Mouse (Mus musculus): ENCODE data around the gene Sec13.

- TF ChIP-seq CTCF (conservative IDR thresholded peaks at IDR 0.05; ENCODE audit: low read length): no peak
- TF ChIP-seq POU5F1 (IDR thresholded peaks at IDR 0.05; ENCODE audit: borderline replicate concordance, low read length): no peak
- no peak for TF ChIP-seq NANOG (IDR thresholded peaks at IDR 0.05; ENCODE audit: borderline replicate concordance, low read length)
These were observed 9.2 kb downstream of the Sec13 start for GRCm38 (mm10) chr6:113731296-113731695.
